Mouse (Mus musculus): ENCODE data around the gene Lsamp. TPM values are rescaled to one million over a fixed set of nuclear protein-coding genes. Genes with fewer than 3 reads are reported as not detected.

Lsamp gene
- polyA plus RNA-seq, 1 experiment from 2014 or later, result 11.8 TPM

DNA sequence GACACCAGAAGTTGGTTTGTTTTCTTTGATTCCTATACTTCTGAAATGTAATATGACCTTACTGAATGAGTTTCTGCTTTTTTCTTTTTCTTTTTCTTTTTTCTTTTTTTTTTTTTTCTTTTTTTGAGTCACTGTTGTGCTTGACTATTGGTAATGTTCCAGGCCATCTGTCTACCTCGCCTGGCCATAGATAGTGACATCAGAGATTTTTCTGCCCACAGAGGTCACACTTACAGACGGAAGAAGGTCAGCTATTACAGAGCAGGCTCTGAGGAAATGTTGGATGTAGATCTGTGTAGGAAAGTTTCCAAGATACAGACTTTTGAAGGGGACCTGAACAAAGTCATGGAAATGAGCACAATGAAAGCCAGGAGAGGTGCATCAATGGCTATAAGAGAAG is 76.3 kb downstream of the Lsamp start:
- 52% methylated on average over 2 of the region's 2 CpGs for WGBS

DNA sequence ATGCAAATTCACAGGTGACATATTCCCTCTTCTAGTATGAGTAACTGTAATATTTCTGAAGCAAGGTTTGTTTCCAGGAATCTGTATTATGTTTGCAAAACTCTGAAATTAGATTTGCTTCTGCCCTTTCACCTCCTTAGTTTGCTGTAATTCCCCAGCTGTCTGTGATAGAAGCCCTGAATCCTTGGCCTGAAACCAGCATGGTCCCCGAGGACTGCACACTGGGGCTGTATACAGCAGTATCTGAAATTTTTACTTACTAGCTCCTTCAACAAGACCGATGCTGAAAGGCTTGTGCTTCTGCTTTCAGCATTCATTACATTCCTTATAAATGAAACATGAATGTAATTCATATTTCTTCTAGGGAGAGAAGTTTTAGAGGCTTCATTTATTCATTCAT is 91.4 kb downstream of the Lsamp start:
- Histone ChIP-seq H3K27ac (no peak overlapping the region), H3K9ac (no peak overlapping the region), H3K4me1 (no peaks in the 10 kb centered on the region), H3K27me3 (no peaks in the 10 kb centered on the region), H3K4me2 (no peak overlapping the region), H3K9me3 (no peaks in the 10 kb centered on the region), H3K4me3 (no peak overlapping the region), H3K36me3 (no peaks in the 10 kb centered on the region)
- no peak for ATAC-seq (ENCODE audit: insufficient number of reproducible peaks, insufficient read depth, low FRiP score, low TSS enrichment, low read depth)
- 57% methylated on average over 2 of the region's 2 CpGs for WGBS

More for the DNA sequence above, 76.3 kb downstream of the Lsamp start:
- no peak overlapping the region for H3K27ac ChIP-seq
- H3K36me3 ChIP-seq, result no peaks in the 10 kb centered on the region
- no peak overlapping the region for H3K4me3 ChIP-seq
- no peak overlapping the region for H3K9ac ChIP-seq
- H3K27me3 ChIP-seq, result no peaks in the 10 kb centered on the region
- no peak for ATAC-seq (ENCODE audit: insufficient number of reproducible peaks, insufficient read depth, low FRiP score, low TSS enrichment, low read depth)
- H3K9me3 ChIP-seq, result no peaks in the 10 kb centered on the region
- H3K4me1 ChIP-seq, result no peaks in the 10 kb centered on the region
- H3K4me2 ChIP-seq, result no peak overlapping the region

DNA sequence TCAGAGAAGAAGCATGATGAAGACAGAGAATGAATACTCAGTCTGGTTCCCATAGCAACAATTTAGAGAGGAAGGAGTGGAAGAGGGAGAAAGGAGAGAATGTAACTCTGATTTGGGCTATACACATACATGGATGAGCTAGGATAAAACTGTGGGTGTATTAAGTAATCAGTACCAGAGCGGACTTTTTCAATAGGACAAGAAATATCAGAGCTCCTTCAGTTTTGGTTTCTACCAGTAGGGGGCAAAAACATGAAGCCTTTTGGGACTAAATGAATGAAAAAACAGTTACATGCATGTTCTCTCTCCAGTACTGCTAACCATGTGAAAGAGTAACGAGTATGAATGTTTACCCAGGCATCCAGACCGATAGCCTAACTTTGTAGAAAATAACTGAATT is 96.1 kb downstream of the Lsamp start:
- WGBS, result 67% methylated on average over 3 of the region's 3 CpGs
- H3K27me3 ChIP-seq, result no peaks in the 10 kb centered on the region
- no peak overlapping the region for H3K9ac ChIP-seq
- H3K27ac ChIP-seq, result no peak overlapping the region
- H3K4me1 ChIP-seq, result no peaks in the 10 kb centered on the region
- no peak overlapping the region for H3K4me2 ChIP-seq
- H3K36me3 ChIP-seq, result no peaks in the 10 kb centered on the region
- no peak for ATAC-seq (ENCODE audit: insufficient number of reproducible peaks, insufficient read depth, low FRiP score, low TSS enrichment, low read depth)
- H3K4me3 ChIP-seq, result no peak overlapping the region
- no peaks in the 10 kb centered on the region for H3K9me3 ChIP-seq

DNA sequence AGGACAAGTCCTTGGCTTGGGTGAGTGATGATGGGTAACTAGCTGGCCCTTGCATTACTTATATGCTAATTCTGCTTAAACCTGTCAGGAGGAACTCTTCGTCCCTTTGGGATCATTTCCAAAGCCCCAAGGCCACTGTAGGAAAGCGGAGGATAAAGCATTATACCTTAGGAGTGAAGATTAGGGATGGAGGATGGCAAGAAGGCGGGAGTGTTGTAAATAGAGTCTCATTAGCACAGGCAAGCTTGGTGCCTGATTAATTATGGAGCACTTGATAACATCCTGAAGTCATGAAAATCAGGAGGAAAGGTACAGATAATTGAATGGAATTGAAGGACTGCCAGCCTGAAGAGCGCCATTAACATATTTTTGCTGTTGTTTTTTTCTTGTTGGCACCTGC is 120.2 kb downstream of the Lsamp start:
- H3K4me2 ChIP-seq, result no peak overlapping the region
- no peaks in the 10 kb centered on the region for H3K9me3 ChIP-seq
- H3K27me3 ChIP-seq, result no peaks in the 10 kb centered on the region
- H3K36me3 ChIP-seq, result no peaks in the 10 kb centered on the region
- no peaks in the 10 kb centered on the region for H3K4me1 ChIP-seq
- WGBS, result 57% methylated on average over 4 of the region's 4 CpGs
- H3K9ac ChIP-seq, result no peak overlapping the region
- no peak overlapping the region for H3K27ac ChIP-seq
- ATAC-seq (ENCODE audit: insufficient number of reproducible peaks, insufficient read depth, low FRiP score, low TSS enrichment, low read depth), result no peak
- no peak overlapping the region for H3K4me3 ChIP-seq

DNA sequence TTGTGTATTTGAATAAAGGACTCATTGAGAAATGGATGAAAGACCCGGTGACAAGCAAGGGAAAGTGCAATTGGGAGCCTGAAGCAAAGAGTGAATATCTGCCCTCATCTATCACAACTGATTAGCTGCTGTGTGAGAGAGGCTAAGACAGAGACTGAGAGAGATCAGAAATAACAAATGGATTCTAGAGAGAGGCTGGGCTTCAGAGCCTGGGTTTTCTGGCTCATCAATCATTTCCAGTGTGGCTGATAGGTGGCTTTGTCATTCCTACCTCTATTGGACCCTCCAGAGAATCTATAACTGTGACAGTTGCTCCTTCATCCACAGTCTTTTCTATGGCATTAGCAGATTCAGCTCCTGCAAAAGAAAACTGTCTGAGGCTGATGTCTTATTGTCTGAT is 198.8 kb downstream of the Lsamp start:
- Histone ChIP-seq H3K27ac (no peak overlapping the region), H3K9me3 (no peaks in the 10 kb centered on the region), H3K36me3 (no peaks in the 10 kb centered on the region), H3K4me1 (no peaks in the 10 kb centered on the region), H3K9ac (no peak overlapping the region), H3K27me3 (no peaks in the 10 kb centered on the region), H3K4me3 (no peak overlapping the region), H3K4me2 (no peak overlapping the region)
- ATAC-seq (ENCODE audit: insufficient number of reproducible peaks, insufficient read depth, low FRiP score, low TSS enrichment, low read depth), result no peak
- 44% methylated on average over 1 of the region's 1 CpGs for WGBS

DNA sequence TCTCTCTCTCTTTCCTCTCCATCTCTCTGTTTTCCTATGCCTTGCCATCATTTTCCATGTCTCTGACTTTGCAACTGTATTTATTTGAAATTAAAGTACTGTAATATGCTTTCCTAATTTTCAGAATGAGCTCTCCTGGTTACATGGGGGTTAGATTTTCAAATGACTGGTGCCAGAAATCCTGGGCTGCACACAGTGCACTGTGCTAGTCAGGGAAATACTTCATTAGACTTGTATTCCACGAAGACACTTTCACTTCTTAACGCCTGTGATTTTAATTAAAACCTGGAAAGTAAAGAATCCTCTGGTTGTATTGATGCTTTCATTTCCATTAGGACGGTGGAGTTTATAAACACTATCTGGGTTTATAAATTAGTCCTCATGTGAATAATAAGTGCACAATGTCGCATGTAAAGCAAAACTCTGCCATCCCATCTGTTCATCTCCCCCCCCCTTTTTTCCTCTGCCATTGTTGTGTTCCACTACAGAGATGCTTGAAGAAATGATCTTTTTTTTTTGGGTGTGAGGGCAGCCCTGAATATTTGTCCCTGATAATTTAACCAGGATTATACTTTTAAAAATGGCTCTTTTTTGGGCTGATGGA is 203.9 kb downstream of the Lsamp start:
- Histone ChIP-seq H3K9ac (no peak overlapping the region), H3K4me1 (no peaks in the 10 kb centered on the region), H3K36me3 (no peaks in the 10 kb centered on the region), H3K9me3 (no peaks in the 10 kb centered on the region), H3K4me2 (no peak overlapping the region), H3K27me3 (no peaks in the 10 kb centered on the region), H3K4me3 (no peak overlapping the region), H3K27ac (no peak overlapping the region)
- no peak for ATAC-seq (ENCODE audit: insufficient number of reproducible peaks, insufficient read depth, low FRiP score, low TSS enrichment, low read depth)
- WGBS, result 69% methylated on average over 4 of the region's 4 CpGs

DNA sequence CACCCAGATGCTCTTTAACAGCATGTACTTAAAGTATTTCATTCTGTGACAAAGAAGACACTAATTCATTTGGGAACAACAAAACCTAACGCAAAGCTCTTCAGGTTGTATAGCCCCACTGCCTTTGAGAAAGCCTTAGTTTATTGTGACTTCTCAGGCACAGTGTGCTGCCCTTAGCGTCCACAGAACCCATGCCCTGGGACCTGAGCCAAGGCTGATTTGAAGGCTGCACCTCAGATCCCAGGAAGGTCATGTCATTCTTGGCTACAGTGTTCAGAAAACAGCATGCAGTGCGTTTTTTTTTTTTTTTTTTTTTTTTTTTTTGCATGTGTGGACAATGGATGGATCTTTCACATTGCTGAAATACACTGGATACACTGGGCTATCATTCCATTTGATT is 210.2 kb downstream of the Lsamp start:
- Histone ChIP-seq H3K9ac (no peak overlapping the region), H3K9me3 (no peaks in the 10 kb centered on the region), H3K4me1 (no peaks in the 10 kb centered on the region), H3K27me3 (no peaks in the 10 kb centered on the region), H3K4me2 (no peak overlapping the region), H3K36me3 (no peaks in the 10 kb centered on the region), H3K4me3 (no peak overlapping the region), H3K27ac (no peak overlapping the region)
- ATAC-seq (ENCODE audit: insufficient number of reproducible peaks, insufficient read depth, low FRiP score, low TSS enrichment, low read depth), result no peak
- WGBS, result 65% methylated on average over 3 of the region's 3 CpGs

DNA sequence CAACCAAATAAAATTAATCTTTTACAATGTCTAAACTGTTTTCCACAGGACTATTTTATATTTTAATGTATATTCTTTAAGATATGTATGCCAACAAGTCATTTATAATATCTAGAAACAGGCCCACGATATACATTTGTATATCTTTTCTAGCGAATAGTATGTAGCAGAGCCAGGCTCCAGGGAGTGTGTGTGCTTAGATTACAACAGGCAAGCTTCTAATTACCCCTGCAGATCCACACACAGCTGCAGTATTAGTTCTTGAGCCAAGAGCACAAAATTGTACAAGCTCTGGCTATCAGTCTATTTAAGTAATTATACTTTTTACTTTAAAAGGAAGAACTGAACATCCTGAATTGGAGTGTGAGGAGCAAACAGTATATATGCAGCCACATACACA is 210.7 kb downstream of the Lsamp start:
- 77% methylated on average over 2 of the region's 2 CpGs for WGBS
- H3K9me3 ChIP-seq, result no peaks in the 10 kb centered on the region
- H3K4me2 ChIP-seq, result no peak overlapping the region
- H3K27ac ChIP-seq, result no peak overlapping the region
- H3K4me1 ChIP-seq, result no peaks in the 10 kb centered on the region
- no peak overlapping the region for H3K4me3 ChIP-seq
- no peak overlapping the region for H3K9ac ChIP-seq
- ATAC-seq (ENCODE audit: insufficient number of reproducible peaks, insufficient read depth, low FRiP score, low TSS enrichment, low read depth), result no peak
- H3K36me3 ChIP-seq, result no peaks in the 10 kb centered on the region
- H3K27me3 ChIP-seq, result no peaks in the 10 kb centered on the region

DNA sequence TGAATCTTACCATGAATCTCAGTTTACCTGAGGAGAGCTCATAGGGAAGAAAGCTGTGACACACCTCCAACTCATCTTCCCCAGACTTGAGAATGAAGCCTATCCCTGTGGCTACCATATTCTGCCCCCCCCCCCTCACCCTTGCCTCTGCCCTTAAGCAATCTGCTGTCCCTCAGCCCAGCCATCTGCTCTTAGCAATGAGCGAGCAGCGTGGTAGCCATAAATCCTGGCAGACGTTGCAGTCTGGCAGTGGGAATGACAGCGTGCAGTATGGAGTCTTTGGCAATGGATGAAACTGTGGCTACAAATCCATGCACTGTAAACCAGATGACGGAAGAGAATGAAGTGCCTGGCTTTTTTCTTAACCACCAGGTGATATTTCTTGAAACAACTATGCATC is 244.5 kb downstream of the Lsamp start:
- no peak for ATAC-seq (ENCODE audit: insufficient number of reproducible peaks, insufficient read depth, low FRiP score, low TSS enrichment, low read depth)
- Histone ChIP-seq H3K27me3 (no peaks in the 10 kb centered on the region), H3K27ac (no peak overlapping the region), H3K4me3 (no peak overlapping the region), H3K36me3 (no peaks in the 10 kb centered on the region), H3K9me3 (no peaks in the 10 kb centered on the region), H3K4me1 (no peaks in the 10 kb centered on the region), H3K9ac (no peak overlapping the region), H3K4me2 (no peak overlapping the region)
- WGBS, result 77% methylated on average over 5 of the region's 5 CpGs

DNA sequence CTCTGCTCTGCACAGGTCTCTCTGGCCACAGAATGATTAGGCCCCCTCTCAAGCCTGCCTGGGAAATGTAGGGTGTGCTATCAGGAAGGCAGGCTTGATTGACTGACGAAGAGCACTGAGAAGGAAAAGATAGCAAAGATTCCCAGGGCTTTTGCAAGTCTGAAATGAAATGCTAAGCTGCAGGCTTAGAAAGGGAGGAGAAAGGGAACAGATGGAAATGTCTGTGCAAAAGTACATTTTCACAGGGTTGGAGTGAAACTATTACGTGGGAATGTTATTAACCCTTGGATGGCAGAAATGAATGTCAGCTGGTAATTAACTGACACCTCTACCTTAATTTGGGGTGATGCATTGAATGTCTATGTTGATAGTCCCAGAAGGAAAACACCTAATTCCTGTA is 248.9 kb downstream of the Lsamp start:
- H3K36me3 ChIP-seq, result no peaks in the 10 kb centered on the region
- no peak overlapping the region for H3K4me2 ChIP-seq
- no peaks in the 10 kb centered on the region for H3K9me3 ChIP-seq
- no peak overlapping the region for H3K27ac ChIP-seq
- no peaks in the 10 kb centered on the region for H3K4me1 ChIP-seq
- no peak overlapping the region for H3K9ac ChIP-seq
- ATAC-seq (ENCODE audit: insufficient number of reproducible peaks, insufficient read depth, low FRiP score, low TSS enrichment, low read depth), result no peak
- 69% methylated on average over 2 of the region's 2 CpGs for WGBS
- no peak overlapping the region for H3K4me3 ChIP-seq
- H3K27me3 ChIP-seq, result no peaks in the 10 kb centered on the region

DNA sequence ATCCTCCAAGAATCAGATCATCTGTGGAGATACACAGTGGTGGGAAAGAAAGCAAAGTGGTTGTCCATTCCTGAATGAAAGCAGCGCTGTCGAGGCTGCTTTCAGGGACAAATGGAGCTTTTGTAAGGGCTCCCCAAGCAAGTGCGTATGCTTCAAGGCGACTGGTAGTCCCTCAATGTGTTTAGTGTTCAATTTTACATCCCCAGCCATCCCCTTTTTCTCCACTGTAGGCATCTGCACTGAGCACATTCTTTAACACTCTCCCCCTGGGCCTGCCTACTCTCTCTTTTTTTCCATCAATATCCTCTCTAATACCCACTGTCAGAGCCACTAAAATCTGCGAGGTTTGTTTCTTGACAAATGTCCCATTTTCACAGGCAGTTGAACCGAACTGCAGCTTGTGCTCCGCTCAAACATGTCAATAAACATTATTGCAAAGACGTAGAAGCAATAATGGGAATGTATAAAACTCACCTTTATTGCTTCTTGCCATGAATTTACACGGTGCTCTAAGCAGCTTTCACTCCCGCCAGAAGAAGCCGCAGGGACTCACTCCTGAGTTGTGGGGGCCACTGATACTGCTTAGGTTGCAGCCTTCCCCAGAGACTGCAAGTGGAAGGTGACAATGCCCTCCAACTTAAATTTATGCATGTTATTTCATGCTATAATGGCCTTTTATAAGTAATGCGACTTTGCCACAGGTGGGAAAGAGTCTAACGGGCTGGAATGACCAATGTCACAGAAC is 250.2 kb downstream of the Lsamp start:
- ATAC-seq (ENCODE audit: insufficient number of reproducible peaks, insufficient read depth, low FRiP score, low TSS enrichment, low read depth), result no peak
- Histone ChIP-seq H3K27me3 (no peaks in the 10 kb centered on the region), H3K9ac (no peak overlapping the region), H3K27ac (no peak overlapping the region), H3K9me3 (no peaks in the 10 kb centered on the region), H3K36me3 (no peaks in the 10 kb centered on the region), H3K4me1 (no peaks in the 10 kb centered on the region), H3K4me3 (no peak overlapping the region), H3K4me2 (no peak overlapping the region)
- 63% methylated on average over 13 of the region's 13 CpGs for WGBS

DNA sequence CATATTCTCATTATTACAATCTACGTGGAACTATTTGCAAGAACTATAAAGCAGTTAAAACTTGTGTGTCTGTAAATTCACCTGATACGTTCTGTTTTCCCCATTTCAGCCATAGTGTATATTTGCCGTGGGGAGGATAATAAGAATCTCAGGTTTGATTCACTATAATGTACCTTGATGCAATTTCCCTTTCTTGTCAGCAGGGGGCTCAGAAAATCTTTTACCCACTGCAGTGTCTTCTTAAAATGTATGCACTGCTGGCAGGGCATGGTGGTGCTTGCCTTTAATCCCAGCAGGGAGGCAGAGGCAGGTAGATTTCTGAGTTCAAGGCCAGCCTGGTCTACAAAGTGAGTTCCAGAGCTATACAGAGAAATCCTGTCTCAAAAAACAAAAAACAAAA is 287.7 kb downstream of the Lsamp start:
- Histone ChIP-seq H3K9ac (no peak overlapping the region), H3K4me2 (no peak overlapping the region), H3K27me3 (no peaks in the 10 kb centered on the region), H3K27ac (no peak overlapping the region), H3K4me3 (no peak overlapping the region), H3K36me3 (no peaks in the 10 kb centered on the region), H3K4me1 (no peaks in the 10 kb centered on the region), H3K9me3 (no peaks in the 10 kb centered on the region)
- no peak for ATAC-seq (ENCODE audit: insufficient number of reproducible peaks, insufficient read depth, low FRiP score, low TSS enrichment, low read depth)
- WGBS, result 78% methylated on average over 3 of the region's 3 CpGs

Data from embryonic facial prominence, embryonic 13.5 days (tissue).